Mouse (Mus musculus) liver, postnatal 0 days (tissue): ENCODE results near the gene Fads3.

Source experiments
- CTCF ChIP-seq: sonication (generic); IDR thresholded peaks from 2 replicates; pipeline ENCODE4 v1.5.1; 2016; ENCODE audit warnings: antibody characterized with exemption, low read depth
- EP300 ChIP-seq: IDR thresholded peaks from 2 replicates; pipeline ENCODE4 v1.6.1; 2016; ENCODE audit warnings: antibody characterized with exemption, low read depth, mild to moderate bottlenecking

- TF ChIP-seq CTCF (no peak), EP300 (no peak)
Observed at GRCm38 (mm10) chr19:10078392-10078791, 37.0 kb downstream of the Fads3 start.
